Mouse (Mus musculus) Muller cell, postnatal 12 days (primary cell): ENCODE results near the gene Doc2a.

Experiments
- DNase-seq: peaks from one replicate; pipeline ENCODE4 v3.0.0-alpha.2; 2015; ENCODE audit errors: inconsistent ontology term

Gene Doc2a

DNA sequence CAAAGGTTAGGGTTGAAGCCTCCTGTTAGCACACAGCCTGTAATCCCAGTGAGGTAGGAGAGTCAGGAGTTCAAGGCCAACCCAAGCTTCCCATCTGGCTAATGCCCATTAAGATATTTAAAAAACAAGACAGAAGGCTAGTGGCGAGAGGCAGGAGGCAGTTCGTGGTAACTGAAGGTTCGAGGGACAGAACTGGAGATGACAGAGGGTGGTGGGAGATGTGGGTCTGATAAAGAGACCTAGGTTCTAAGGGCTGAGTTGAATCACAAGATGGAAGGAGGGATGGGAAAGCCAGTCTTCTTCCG, at the start of gene Doc2a:
Gene Doc2a (plus strand): TSS at position 301 of the 305 bp plus-strand sequence.
- DNase-seq = no peak

- no peak for DNase-seq
Observed at GRCm38 (mm10) chr7:126798127-126799049, 48.8 kb upstream of the Doc2a start.

GRCm38 (mm10) chr7:126799050-126799467, 48.2 kb upstream of the Doc2a start:
- peak; percentile 98 for DNase-seq

DNA sequence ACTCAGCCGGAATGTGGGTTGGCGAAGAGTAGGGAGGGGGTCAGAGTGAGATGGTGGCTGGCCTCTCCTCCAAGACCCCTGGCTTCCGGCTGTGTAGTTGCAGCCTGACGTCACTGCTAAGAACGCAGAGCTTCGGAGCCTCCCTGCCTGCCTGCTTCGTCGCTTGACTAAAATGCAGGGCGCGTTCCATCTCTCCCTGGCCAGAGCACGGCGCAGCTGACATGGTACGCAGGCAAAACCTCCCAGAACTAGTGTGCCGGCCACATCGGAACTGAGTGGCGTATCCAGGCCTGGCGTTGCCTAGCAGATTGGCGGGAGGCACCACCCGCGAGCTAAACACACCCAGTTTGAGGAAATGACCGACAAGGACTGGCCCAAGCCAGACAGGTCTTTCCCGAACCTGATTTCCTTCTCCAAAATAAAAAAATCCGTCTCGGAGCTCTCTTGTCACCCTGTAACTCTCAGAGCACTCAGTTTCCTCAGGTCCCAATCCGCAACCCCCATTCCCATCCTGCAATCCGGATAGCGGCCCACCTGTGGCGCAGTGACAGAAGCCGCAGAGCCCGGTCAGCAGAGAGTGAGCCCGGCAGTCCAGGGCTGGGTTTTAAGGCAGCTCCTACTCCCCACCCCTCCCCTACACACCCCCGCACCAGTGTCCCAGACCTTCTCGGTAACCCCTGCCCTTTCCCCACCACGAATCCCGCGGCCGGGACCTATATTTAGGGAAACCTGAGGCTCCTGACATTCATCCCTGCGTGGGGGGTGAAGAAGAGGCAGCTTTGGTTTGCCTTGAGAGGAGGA, 47.5 kb upstream of the Doc2a start:
- DNase-seq = no peak

DNA sequence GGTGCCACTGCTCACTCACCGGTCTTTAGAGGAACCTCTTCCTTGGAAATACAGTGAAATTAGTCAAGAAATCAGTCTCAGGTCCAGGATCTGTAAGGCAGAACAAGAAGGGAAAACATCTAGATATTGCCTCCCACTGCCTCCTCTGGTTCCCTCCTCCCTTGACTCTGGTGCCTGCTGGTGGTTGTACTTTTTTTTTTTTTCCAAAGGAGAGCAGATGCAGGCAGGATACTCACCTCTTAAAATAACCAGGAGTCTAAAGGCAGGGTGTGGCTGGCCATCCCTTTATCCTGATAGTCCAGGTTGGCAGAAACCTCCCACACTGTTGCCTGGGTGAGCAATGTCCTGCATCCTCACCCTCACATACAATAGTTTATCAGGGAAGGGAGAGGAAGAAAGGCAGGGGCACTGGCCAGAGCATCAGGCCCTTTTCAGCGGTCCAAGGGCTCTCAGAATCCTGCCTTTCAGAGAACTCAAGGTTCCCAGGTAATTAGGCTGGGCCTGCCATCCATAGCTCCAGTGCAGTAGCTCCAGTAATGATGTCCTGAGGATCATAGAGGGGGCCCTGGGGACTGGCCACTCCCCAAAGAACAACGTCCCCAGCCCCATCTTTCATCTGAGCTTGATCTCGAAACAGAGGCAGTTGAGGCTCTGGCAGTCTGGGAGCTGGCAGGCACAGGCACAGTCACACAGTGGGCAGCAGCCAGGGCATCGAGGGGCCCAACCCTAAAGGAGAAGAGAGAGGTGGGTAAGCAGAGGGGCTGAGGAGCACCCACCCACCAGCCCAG, 46.8 kb upstream of the Doc2a start:
- DNase-seq = no peak

DNA sequence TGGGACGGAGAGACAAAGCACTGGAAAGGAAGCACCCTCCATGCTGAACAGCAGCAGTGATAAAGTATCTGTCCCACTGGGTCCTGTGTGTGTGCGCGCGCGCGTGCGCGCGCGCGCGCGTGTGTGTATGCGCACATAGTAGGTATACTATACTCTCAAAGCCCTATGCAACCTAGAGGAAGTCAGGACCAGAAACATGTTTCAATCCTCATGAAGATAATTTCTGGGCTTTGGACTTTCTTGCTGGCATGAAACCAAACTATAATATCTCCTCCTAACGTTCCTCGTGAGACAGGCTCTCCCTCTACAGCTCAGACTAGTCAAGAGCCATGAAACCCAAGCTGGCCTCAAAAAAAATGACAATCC, 46.2 kb upstream of the Doc2a start:
- no peak for DNase-seq

DNA sequence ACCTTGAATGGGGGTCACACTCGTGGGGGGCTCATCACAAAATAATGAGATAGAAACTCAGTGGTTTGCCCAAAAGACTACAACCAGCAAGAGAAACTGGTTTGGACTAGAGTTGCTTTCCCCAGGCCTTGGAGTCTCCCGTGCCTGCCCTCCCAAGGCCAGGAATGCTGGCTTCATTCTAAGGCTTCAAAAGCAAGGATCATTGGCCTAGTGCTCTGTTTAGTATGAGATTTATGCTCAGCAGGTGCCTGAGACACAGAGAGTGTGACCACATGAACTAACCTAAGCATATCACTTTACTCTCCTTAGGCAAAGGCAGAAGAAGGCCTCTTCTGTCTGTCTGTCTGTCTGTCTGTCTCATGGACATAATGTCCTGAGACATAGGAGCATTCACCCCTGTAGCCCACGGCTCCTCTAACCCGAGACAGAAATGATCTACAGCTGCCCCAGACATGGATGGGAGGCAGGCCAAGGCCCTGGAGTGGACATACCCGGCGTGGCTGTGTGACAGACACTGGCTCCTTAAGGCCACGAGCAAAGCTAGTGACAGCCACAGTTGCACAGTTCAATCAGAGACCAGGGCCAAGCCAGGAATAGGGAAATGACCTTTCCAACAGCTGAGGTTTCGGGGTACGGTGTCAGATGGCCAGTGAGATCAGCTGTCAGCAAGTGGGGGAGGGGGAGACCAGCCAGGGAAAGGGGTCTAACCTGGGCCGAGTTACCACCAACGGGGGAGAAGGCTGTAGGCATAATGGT, 44.9 kb upstream of the Doc2a start:
- DNase-seq = no peak

DNA sequence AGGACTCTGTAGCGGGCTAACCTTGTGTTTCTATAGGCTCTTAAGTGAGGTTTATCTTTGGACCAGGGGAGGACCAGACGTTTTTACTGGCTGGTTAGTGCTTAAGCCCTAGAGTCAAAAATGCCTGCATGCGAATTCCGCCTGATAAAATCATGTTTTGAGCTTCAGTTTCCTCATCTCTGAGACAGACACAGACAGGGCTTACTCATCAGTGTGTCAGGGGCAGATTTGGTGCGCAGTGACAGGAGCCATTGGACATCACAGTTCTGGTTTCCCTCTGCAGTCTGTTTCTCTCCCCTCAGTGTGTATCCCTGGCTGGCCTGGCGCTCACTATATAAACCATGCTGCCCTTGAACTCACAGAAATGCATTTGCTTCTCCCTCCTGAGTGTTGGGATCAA, 44.0 kb upstream of the Doc2a start:
- DNase-seq = no peak

DNA sequence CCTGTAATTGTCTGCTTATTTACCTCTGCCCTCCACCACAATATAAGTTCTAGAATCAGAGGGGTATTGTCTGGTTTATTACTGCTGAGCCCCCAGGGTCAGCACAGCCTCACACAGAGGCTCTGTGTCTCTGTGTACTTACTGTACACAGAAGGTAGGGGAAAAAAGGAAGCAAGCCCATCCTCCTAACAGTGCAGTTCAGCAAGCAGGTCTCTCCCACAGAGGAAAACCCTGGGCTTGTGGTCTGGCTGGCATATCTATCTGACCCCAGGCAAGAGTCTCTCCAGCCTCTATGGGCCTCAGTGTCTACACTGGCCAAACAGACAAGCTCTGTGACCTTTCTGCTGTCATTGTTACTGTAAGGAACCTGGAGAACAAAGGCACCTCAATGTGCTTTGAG, 43.5 kb upstream of the Doc2a start:
- DNase-seq = no peak

- DNase-seq = no peak
Observed at GRCm38 (mm10) chr7:126806956-126807355, 40.3 kb upstream of the Doc2a start.

DNA sequence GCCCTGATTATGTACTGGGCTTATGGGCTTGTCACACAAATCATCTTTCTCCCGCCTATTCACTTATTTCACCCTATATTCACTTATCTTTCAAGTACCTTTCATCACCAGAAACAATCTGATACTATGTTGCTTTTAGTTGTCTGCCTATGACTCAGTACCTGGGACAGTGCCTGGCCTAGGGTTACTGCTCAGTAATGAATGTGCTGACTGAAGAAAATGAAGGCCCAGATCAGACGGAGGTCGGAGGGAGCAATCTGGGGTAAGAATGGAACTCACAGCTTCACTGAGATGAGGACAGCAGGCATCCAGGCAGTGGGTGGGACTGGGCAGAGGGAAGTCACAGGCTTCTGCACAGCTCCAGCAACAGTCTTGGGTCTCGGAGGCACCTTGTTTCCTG, 39.8 kb upstream of the Doc2a start:
- DNase-seq = no peak

DNA sequence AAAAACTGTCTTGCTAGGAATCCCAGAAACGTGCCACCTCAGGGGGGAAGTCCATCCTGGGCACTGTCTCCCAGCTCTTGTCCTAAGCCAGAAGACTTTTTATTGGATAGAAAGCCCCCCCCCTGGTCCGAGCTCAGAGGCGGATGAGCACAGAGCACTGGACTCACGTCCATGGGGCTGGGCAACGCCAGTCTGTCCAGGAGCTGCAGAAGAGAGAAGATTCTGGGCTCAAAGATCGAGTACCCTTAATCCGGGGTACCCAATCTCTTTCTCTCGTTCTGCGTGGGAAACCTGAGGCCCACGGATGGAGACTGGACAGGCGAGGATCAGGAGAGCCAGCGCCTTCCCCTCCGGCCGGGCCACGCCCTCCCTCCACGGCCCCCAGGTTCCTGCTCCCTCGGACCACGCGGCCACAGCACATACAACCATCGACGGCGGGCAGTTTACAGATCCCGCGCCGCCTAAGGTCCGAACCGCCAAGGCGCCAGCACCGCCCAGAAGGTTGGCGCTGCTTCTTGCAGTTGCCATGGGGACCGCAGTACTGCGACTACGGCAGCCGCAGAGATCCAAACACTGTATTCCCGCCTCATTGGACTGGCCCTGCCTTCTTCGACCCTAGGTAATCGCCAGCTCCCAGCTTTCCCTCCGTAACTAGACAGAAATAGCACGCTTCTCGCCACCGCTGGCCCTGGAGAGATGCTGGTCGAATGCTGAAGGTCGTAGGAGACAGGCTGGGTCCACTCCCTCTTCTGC, 38.3 kb upstream of the Doc2a start:
- peak; percentile 83 for DNase-seq

- DNase-seq = no peak
Observed at GRCm38 (mm10) chr7:126809723-126810369, 37.4 kb upstream of the Doc2a start.

DNA sequence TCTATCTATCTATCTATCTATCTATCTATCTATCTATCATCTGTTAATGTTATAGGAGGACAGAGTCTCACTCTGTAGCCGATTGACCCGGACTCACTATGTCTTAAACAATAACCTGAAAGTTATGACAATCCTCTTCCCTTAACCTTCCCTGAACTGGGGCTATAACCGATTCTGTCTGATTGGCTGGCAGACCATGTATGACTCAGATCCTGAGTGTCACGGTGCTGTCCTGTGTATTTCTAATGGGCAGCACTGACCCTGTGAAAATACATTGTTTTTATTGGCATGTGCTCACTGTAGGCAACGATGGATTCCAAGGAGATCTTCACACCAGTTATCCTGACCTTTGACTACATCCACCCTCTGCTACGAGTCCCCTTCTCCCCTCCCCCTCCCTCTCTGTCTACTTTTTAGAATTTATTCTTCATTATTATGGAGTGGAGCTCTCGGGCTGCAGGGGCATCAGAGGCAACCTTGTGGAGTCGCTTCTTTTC, 31.4 kb upstream of the Doc2a start:
- no peak for DNase-seq

GRCm38 (mm10) chr7:126816494-126816893, 30.7 kb upstream of the Doc2a start:
- no peak for DNase-seq

DNA sequence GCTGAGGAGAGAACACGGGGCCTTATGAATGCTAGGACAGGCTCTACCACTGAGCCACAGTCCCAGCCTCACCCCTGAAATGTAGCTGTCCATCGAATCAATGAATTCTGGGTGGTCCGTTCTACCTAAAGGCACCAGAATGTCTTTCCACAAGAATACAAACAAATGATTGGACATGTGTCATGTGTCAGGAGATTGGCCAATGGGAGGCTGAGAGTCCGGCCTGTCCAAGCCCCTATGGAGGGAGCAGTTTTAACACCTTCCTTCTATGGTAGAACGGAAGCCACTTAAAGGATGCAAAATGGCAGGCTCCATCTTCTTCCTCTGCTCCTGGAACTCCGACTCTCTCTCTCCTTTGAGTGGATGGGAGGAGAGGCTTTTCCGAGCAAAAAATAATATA, 29.6 kb upstream of the Doc2a start:
- DNase-seq = no peak

GRCm38 (mm10) chr7:126818818-126819217, 28.4 kb upstream of the Doc2a start:
- no peak for DNase-seq

GRCm38 (mm10) chr7:126821835-126822511, 25.2 kb upstream of the Doc2a start:
- peak; percentile 58 for DNase-seq

- DNase-seq = no peak
Observed at GRCm38 (mm10) chr7:126822741-126823140, 24.5 kb upstream of the Doc2a start.
